Mouse (Mus musculus) kidney, adult 2 months (tissue): ENCODE results near the gene Astn2.

Source experiments
- CTCF ChIP-seq: fragments of 200-500 bp; conservative IDR thresholded peaks from 2 replicates; pipeline ENCODE4 v1.5.1; 2011; ENCODE audit warnings: low read depth, mild to moderate bottlenecking, control low read depth, low read length, moderate library complexity, mixed read lengths; ENCODE audit not compliant: insufficient read depth, insufficient read length
- POLR2A ChIP-seq: fragments of 200-500 bp; IDR thresholded peaks from one replicate; pipeline ENCODE4 v1.6.1; 2011; ENCODE audit warnings: low read depth, low read length, control low read depth

GRCm38 (mm10) chr4:65687006-65687723 is 717.2 kb downstream of the Astn2 start:
- TF ChIP-seq CTCF (no peak), POLR2A (no peak)
